Mouse (Mus musculus): ENCODE measurements around the gene Pde8a.
"Not testable (repeated sequence)": the region's sequence is repeated elsewhere in the genome, so short reads cannot be mapped to it uniquely, and the experiment has no call there.

Gene Pde8a

GRCm38 (mm10) chr7:81213347-81214152, at the start of gene Pde8a:
Pde8a (plus strand) TSS chr7:81213596.
- CTCF ChIA-PET: no interaction called here

- CTCF ChIA-PET: interaction anchor here (1.0 kb wide), 1 partner anchor 177 kb away, joined by 3 read pairs; no protein-coding TSS in a partner anchor
These were observed 49.0 kb upstream of the Pde8a start for GRCm38 (mm10) chr7:81164411-81164810.

GRCm38 (mm10) chr7:81167124-81167523, 46.3 kb upstream of the Pde8a start:
- CTCF ChIA-PET: interaction anchor here (1.1 kb wide), 1 partner anchor 44 kb away, joined by 3 read pairs; no protein-coding TSS in a partner anchor

GRCm38 (mm10) chr7:81169351-81169750, 44.0 kb upstream of the Pde8a start:
- CTCF ChIA-PET: interaction anchor here (0.7 kb wide), 1 partner anchor 315 kb away, joined by 3 read pairs; no protein-coding TSS in a partner anchor

- CTCF ChIA-PET: no interaction called here
These were observed 39.5 kb upstream of the Pde8a start for GRCm38 (mm10) chr7:81173931-81174330.

- CTCF ChIA-PET: no interaction called here
These were observed 38.7 kb upstream of the Pde8a start for GRCm38 (mm10) chr7:81174654-81175053.

GRCm38 (mm10) chr7:81176187-81176769, 37.1 kb upstream of the Pde8a start:
- CTCF ChIA-PET: no interaction called here

- CTCF ChIA-PET: interaction anchor here (0.6 kb wide), 1 partner anchor 171 kb away, joined by 6 read pairs; no protein-coding TSS in a partner anchor
These were observed 33.9 kb upstream of the Pde8a start for GRCm38 (mm10) chr7:81179494-81179893.

GRCm38 (mm10) chr7:81182492-81183175, 30.8 kb upstream of the Pde8a start:
- CTCF ChIA-PET: no interaction called here

GRCm38 (mm10) chr7:81183181-81183580, 30.2 kb upstream of the Pde8a start:
- CTCF ChIA-PET: no interaction called here

GRCm38 (mm10) chr7:81184136-81184535, 29.3 kb upstream of the Pde8a start:
- CTCF ChIA-PET: interaction anchor here (0.5 kb wide), 1 partner anchor 798 kb away, joined by 3 read pairs; no protein-coding TSS in a partner anchor

GRCm38 (mm10) chr7:81184651-81185050, 28.7 kb upstream of the Pde8a start:
- CTCF ChIA-PET: interaction anchor here (0.5 kb wide), 1 partner anchor 798 kb away, joined by 3 read pairs; no protein-coding TSS in a partner anchor

- CTCF ChIA-PET: not testable (repeated sequence)
These were observed 27.4 kb upstream of the Pde8a start for GRCm38 (mm10) chr7:81186036-81186435.

GRCm38 (mm10) chr7:81189180-81189579, 24.2 kb upstream of the Pde8a start:
- CTCF ChIA-PET: no interaction called here

- CTCF ChIA-PET: no interaction called here
These were observed 17.9 kb upstream of the Pde8a start for GRCm38 (mm10) chr7:81195509-81195908.

- CTCF ChIA-PET: no interaction called here
These were observed 16.6 kb upstream of the Pde8a start for GRCm38 (mm10) chr7:81196796-81197195.

GRCm38 (mm10) chr7:81198538-81198937, 14.9 kb upstream of the Pde8a start:
- CTCF ChIA-PET: no interaction called here

- CTCF ChIA-PET: no interaction called here
These were observed 14.3 kb upstream of the Pde8a start for GRCm38 (mm10) chr7:81199109-81199508.

GRCm38 (mm10) chr7:81199757-81200156, 13.6 kb upstream of the Pde8a start:
- CTCF ChIA-PET: no interaction called here

- CTCF ChIA-PET: interaction anchor here (0.6 kb wide), 1 partner anchor 370 kb away, joined by 3 read pairs; no protein-coding TSS in a partner anchor
These were observed 11.0 kb upstream of the Pde8a start for GRCm38 (mm10) chr7:81202389-81202788.

GRCm38 (mm10) chr7:81203576-81203975, 9.8 kb upstream of the Pde8a start:
- CTCF ChIA-PET: not testable (repeated sequence)

- CTCF ChIA-PET: no interaction called here
These were observed 4.5 kb upstream of the Pde8a start for GRCm38 (mm10) chr7:81208944-81209343.
